In genomic region chr10:61089170-61090142, GRCm38 (mm10) we compare ENCODE assay signal across 8 mouse cellular contexts. TPM values are rescaled to one million over a fixed set of nuclear protein-coding genes. Genes with fewer than 3 reads are reported as not detected.
DNase-seq lines count a peak whose midpoint lies in the region; ATAC-seq and TF ChIP-seq lines count a peak whose summit lies in the region.

TSS of gene Pcbd1 (plus strand) at chr10:61089331.

- peak within 1 kb of the TSS; percentile 57 for H3K4me3 ChIP-seq in forebrain, embryonic 10.5 days
- peak within 1 kb of the TSS; percentile 37 for H3K4me3 ChIP-seq in intestine, embryonic 14.5 days (ENCODE audit: low read depth, low read length)
- peak within 1 kb of the TSS; percentile 73 for H3K4me3 ChIP-seq in liver, adult 2 months (ENCODE audit: insufficient read depth, low read depth, low read length)
- peak within 1 kb of the TSS; percentile 36 for H3K4me3 ChIP-seq in midbrain, embryonic 16.5 days (ENCODE audit: low read depth, low read length)

- peak within 1 kb of the TSS; percentile 70 for H3K4me2 ChIP-seq in intestine, embryonic 14.5 days (ENCODE audit: low read length)
- H3K4me2 ChIP-seq in midbrain, embryonic 16.5 days (ENCODE audit: low read length): peak within 1 kb of the TSS; percentile 65

- WGBS in forebrain, embryonic 10.5 days: 10% methylated on average over 33 of the region's 33 CpGs
- 6% methylated on average over 32 of the region's 33 CpGs for WGBS in intestine, embryonic 14.5 days
- 7% methylated on average over 33 of the region's 33 CpGs for WGBS in liver, adult 2 months
- 14% methylated on average over 25 of the region's 33 CpGs for WGBS in midbrain, embryonic 16.5 days

- H3K27me3 ChIP-seq in forebrain, embryonic 10.5 days (ENCODE audit: poor library complexity, severe bottlenecking): no peaks in the 10 kb centered on the region
- H3K27me3 ChIP-seq in intestine, embryonic 14.5 days (replicated peaks; ENCODE audit: control insufficient read depth, insufficient read depth, low read length): no peaks in the 10 kb centered on the region
- no peaks in the 10 kb centered on the region for H3K27me3 ChIP-seq in liver, adult 2 months (ENCODE audit: control insufficient read depth, insufficient read depth, low read length)
- H3K27me3 ChIP-seq in midbrain, embryonic 16.5 days (ENCODE audit: control insufficient read depth, insufficient read depth, low read depth, low read length): no peaks in the 10 kb centered on the region

- 0 out of 2 replicates have a peak, but pooled peaks cover 4% of the 10 kb centered on the region for H3K36me3 ChIP-seq in forebrain, embryonic 10.5 days (replicated peaks)
- 0 out of 2 replicates have a peak, but pooled peaks cover 4% of the 10 kb centered on the region for H3K36me3 ChIP-seq in intestine, embryonic 14.5 days (ENCODE audit: control insufficient read depth, insufficient read depth, low read length)
- peaks cover 20% of the 10 kb centered on the region for H3K36me3 ChIP-seq in liver, adult 2 months (ENCODE audit: control insufficient read depth, insufficient read depth, low read length)
- peaks cover 2% of the 10 kb centered on the region; the same call in 1 of the 2 replicates for H3K36me3 ChIP-seq in midbrain, embryonic 16.5 days (ENCODE audit: control insufficient read depth, insufficient read depth, low read length)

- peak; percentile 75; the same call in 1 of the 2 replicates for TF ChIP-seq POLR2A in liver, adult 2 months (IDR thresholded peaks at IDR 0.05; ENCODE audit: extremely low read depth, insufficient read depth, low read length)

- H3K79me2 ChIP-seq in liver, adult 2 months (ENCODE audit: control insufficient read depth, insufficient read depth, low read length): peaks cover 9% of the 10 kb centered on the region; the same call in 1 of the 2 replicates

- TF ChIP-seq CTCF in liver, adult 2 months (IDR thresholded peaks at IDR 0.05; ENCODE audit: low read depth, low read length): peak; percentile 18; the same call in 1 of the 2 replicates

- peak; percentile 38 for DNase-seq in gastrocnemius, postnatal 10 days
- no peak for DNase-seq in gastrocnemius, adult 18-20 months (ENCODE audit: low spot score)
- no peak for DNase-seq in adrenal gland, postnatal 4 days (ENCODE audit: low spot score in 2 of 2)
- peak; percentile 42 for DNase-seq in forebrain, embryonic 10.5 days (ENCODE audit: extremely low spot score, low spot score)
- peak; percentile 86 for DNase-seq in intestine, embryonic 14.5 days (ENCODE audit: low spot score)
- DNase-seq in liver, adult 2 months (ENCODE audit: extremely low read depth, low read depth, low spot score): peak; percentile 98
- no peak for DNase-seq in thymus, postnatal 14 days

- ATAC-seq in intestine, embryonic 14.5 days (replicated peaks; ENCODE audit: low FRiP score, low TSS enrichment, low read depth): peak; percentile 87
- peak; percentile 49 for ATAC-seq in midbrain, embryonic 16.5 days

- H3K27ac ChIP-seq in forebrain, embryonic 10.5 days: peak within 1 kb of the TSS; percentile 90
- H3K27ac ChIP-seq in intestine, embryonic 14.5 days (ENCODE audit: low read depth): peak within 1 kb of the TSS; percentile 69
- H3K27ac ChIP-seq in liver, adult 2 months (replicated peaks; ENCODE audit: insufficient read depth, low read depth, low read length): peak within 1 kb of the TSS; percentile 98
- H3K27ac ChIP-seq in midbrain, embryonic 16.5 days (ENCODE audit: low read length): 0 out of 2 replicates have a peak within 1 kb of the TSS, but pooled peaks have one; percentile 9

- peak within 1 kb of the TSS; percentile 69 for H3K9ac ChIP-seq in intestine, embryonic 14.5 days (ENCODE audit: low read length)
- peak within 1 kb of the TSS; percentile 97 for H3K9ac ChIP-seq in liver, adult 2 months (ENCODE audit: low read depth, low read length)
- H3K9ac ChIP-seq in midbrain, embryonic 16.5 days (ENCODE audit: low read depth, low read length): peak within 1 kb of the TSS; percentile 68

- no peaks in the 10 kb centered on the region for H3K9me3 ChIP-seq in forebrain, embryonic 10.5 days
- no peaks in the 10 kb centered on the region for H3K9me3 ChIP-seq in intestine, embryonic 14.5 days (ENCODE audit: control insufficient read depth, low read length)
- no peaks in the 10 kb centered on the region for H3K9me3 ChIP-seq in midbrain, embryonic 16.5 days (replicated peaks; ENCODE audit: control insufficient read depth, low read length, poor library complexity, severe bottlenecking)

- peaks cover 21% of the 10 kb centered on the region for H3K4me1 ChIP-seq in forebrain, embryonic 10.5 days
- peaks cover 9% of the 10 kb centered on the region; the same call in 1 of the 2 replicates for H3K4me1 ChIP-seq in intestine, embryonic 14.5 days (replicated peaks; ENCODE audit: control insufficient read depth, insufficient read depth, low read length)
- H3K4me1 ChIP-seq in liver, adult 2 months (ENCODE audit: control insufficient read depth, insufficient read depth, low read length): peaks cover 12% of the 10 kb centered on the region
- peaks cover 13% of the 10 kb centered on the region; the same call in 1 of the 2 replicates for H3K4me1 ChIP-seq in midbrain, embryonic 16.5 days (ENCODE audit: control insufficient read depth, insufficient read depth, low read length)

RNA-seq across cellular contexts. Expression of gene Pcbd1, which starts in this region (rescaled TPM):
- total RNA-seq in gastrocnemius, postnatal 10 days (2021): 1 to 10 TPM; 3.6 to 4.9 TPM
- 1 to 10 TPM in 1 of 2 experiments, under 1 TPM in 1; 0.50 to 1.2 TPM for total RNA-seq in gastrocnemius, adult 18-20 months (2021)
- 10 to 100 TPM; 57.4 to 69.1 TPM for total RNA-seq in adrenal gland, postnatal 4 days (2021)
- 22.0 and 22.1 TPM in 2 replicates for polyA plus RNA-seq in forebrain, embryonic 10.5 days (2016; fragmentation: Nextera tagmentation; extraction: Ambion mirVana)
- 162 and 165 TPM in 2 replicates for polyA plus RNA-seq in intestine, embryonic 14.5 days (2014; fragmentation: Nextera tagmentation; extraction: Ambion mirVana)
- 330 and 347 TPM in 2 replicates for total RNA-seq in liver, adult 2 months (2014; rRNA removed)
- 340 and 409 TPM in 2 replicates for polyA plus RNA-seq in liver, adult 2 months (2012; rRNA removed)
- polyA plus RNA-seq in midbrain, embryonic 16.5 days (2015; fragmentation: Nextera tagmentation; extraction: Ambion mirVana): 50.9 and 52.9 TPM in 2 replicates

Comparison
In these comparisons a context has a peak if more than half of its experiments do, and no peak if none do; other contexts are left out.
1. RNA of gene Pcbd1 (total RNA-seq): 330 to 347 TPM in liver, adult 2 months and 57.4 to 69.1 TPM in adrenal gland, postnatal 4 days; 3.6 to 4.9 TPM in gastrocnemius, postnatal 10 days and 0.50 to 1.2 TPM in gastrocnemius, adult 18-20 months; every median in the first group is over 4 times any median in the second.
2. DNase-seq: peak in gastrocnemius, postnatal 10 days (single experiment), forebrain, embryonic 10.5 days (single experiment), intestine, embryonic 14.5 days (single experiment) and liver, adult 2 months (single experiment); none in gastrocnemius, adult 18-20 months (single experiment), adrenal gland, postnatal 4 days (0 of 2) and thymus, postnatal 14 days (single experiment).
3. H3K27ac ChIP-seq: peak in every context shown above with its lines; median percentile 98 in liver, adult 2 months; 90 in forebrain, embryonic 10.5 days; 69 in intestine, embryonic 14.5 days; 9 in midbrain, embryonic 16.5 days.
4. Peak in every context shown above with its lines, with median percentiles within 50 percentile points of each other: H3K4me3 ChIP-seq and H3K9ac ChIP-seq.